Mouse (Mus musculus) 416B (cell line): ENCODE data around the gene Met.

Experiments used
- DNase-seq: peaks from one replicate; pipeline ENCODE4 v3.0.0; 2011; ENCODE audit warnings: low read depth

Gene Met

GRCm38 (mm10) chr6:17492062-17492461, 28.5 kb downstream of the Met start:
- no peak for DNase-seq

GRCm38 (mm10) chr6:17495413-17495812, 31.8 kb downstream of the Met start:
- no peak for DNase-seq

DNA sequence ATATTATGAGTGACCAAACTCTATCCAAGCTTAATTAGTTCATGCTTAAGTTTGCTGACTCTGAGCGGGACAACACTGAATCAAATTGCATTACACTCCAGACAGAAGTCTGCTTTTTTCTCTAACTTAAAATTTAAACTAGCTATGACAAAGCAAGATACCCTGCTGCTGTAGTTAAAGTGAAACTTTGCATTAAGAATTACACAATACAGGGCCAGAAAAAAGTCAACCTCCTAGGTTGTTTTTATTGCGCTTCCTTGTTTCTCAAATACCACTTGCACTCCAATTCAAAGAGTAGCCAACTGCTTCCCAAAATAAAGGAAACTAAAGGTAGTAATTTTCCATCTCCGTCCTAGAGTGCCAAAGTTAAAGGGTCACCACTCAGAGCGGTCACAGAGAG, 33.8 kb downstream of the Met start:
- DNase-seq = no peak

DNA sequence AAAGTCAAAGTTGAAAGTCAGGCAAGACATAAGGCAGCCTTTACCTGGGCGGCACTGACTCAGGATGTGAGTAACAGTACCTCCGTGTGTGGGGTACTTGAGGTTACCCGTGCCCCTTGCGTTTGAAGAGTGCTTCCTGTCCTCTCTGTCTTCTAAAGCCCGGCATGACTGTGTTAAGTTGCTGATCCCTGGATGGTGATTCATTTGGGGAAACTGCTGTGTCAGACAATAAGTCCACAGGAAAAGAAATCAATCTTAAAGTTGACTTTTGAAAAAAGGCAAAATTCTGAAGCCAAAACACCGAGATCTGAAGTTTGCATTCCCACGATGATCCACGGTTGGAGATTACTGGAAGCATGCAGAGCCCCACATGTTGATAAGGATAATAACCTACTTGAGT, 35.2 kb downstream of the Met start:
- peak; percentile 36 for DNase-seq

- no peak for DNase-seq
Observed at GRCm38 (mm10) chr6:17501440-17501839, 37.8 kb downstream of the Met start.

GRCm38 (mm10) chr6:17502311-17502710, 38.7 kb downstream of the Met start:
- no peak for DNase-seq

DNA sequence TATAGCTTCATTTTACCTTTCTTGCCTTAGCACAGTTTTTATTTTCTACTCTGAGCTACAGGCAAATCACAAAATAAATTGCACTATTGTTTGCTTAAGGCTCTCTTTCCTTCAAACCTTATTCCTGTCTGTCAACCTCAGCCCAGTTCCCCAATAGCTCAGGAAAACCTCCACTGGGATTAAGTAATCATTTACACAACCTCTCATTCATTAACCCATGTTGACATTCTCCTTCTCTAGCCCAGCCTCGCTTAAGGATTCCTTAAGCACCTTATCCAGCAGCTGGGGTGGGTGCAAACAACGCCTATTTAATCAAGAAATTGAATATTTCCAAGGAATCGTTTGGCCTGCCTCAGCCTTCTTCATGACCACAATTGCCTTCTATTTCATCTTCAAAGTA, 40.1 kb downstream of the Met start:
- no peak for DNase-seq

DNA sequence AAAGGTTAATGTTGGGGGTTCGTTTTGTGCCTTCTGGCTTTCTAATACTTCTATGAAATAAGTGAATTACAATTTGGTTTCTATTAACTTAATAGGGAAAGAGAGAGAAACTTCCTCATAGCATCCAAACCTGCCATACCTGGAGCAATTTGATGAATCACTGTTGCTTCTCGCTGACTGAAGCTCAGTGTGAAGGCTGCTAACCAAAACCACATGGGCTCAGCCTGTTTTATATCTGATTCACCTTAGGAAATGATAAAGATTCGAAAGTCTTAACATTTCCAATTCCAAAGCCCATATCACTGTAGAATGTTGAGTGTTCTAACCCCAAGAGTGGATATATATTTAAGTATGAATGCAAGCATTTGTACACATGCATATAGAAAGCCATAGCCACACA, 41.9 kb downstream of the Met start:
- DNase-seq = no peak

DNA sequence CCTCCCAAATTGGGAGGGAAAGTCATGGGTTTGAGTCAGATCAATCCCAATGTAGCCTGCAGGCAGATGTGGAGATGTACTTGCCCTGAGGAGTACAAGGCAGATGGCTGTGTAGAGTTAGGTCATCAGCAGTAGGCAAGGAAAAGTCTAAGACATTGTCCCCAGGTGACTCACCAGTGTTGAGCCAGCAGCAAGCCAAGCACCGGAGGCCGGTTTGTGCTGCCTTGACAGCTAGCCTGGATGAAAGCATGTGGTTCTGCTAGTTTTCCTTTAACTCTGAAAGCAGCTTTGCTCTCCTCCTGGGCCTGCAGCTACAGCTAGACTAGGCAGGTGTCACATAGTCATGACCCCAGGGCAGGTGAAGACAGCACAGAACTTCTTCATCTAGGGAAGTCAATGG, 43.2 kb downstream of the Met start:
- DNase-seq = no peak

DNA sequence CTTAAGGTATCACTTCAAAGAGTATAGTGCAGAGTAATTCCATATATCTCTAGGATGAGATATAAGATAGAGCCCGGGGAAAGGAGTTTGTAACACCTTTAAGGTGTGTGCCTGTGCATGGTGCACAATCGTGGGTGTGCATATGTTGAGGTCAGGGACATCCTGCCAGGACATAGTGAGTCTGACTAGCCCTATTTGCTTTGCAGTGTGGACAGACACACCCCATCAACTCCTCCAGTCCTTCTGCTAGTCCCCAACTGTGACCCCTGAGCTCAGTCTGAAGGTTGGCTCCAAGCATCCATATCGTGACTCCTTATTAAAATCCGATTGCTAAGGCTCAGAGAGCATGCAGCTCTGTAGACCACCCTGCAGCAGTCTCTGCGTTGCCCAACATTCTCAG, 44.6 kb downstream of the Met start:
- no peak for DNase-seq

DNA sequence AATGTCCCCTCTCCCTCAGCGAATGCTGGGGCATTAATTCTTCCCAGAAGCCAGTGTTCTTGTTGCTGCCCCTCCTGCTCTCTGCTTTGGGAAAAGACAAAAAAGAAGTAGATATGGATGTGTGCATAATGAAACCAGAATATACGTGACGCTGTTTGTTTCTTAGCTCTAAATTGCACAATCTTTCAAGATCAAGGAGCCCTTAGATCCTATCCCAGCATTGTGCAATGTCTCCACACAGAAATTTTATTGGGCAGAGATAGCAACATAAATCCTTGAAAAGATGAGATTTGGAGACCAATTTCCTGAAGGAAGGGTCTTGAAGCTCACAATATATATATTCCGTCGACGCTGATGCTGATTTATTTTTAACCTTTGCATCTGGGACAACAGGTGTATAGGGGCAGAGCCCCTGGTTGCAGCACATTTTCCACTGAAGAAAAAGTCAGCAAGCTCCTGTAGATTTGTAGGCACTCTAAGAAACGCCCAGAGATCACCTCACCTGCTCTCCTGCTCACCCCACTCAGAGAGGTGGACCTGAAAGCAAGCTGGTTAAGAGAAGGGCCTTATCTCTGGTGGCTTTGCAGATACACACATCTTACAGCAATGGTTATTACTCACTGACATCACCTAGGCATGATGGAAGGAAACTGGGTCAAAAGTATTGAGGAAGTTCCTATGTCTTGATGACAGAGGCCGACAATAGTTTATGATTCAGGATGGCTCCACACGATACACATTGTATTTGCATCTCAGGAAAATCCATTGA, 45.2 kb downstream of the Met start:
- DNase-seq = no peak

- DNase-seq = no peak
Observed at GRCm38 (mm10) chr6:17513381-17513780, 49.8 kb downstream of the Met start.

DNA sequence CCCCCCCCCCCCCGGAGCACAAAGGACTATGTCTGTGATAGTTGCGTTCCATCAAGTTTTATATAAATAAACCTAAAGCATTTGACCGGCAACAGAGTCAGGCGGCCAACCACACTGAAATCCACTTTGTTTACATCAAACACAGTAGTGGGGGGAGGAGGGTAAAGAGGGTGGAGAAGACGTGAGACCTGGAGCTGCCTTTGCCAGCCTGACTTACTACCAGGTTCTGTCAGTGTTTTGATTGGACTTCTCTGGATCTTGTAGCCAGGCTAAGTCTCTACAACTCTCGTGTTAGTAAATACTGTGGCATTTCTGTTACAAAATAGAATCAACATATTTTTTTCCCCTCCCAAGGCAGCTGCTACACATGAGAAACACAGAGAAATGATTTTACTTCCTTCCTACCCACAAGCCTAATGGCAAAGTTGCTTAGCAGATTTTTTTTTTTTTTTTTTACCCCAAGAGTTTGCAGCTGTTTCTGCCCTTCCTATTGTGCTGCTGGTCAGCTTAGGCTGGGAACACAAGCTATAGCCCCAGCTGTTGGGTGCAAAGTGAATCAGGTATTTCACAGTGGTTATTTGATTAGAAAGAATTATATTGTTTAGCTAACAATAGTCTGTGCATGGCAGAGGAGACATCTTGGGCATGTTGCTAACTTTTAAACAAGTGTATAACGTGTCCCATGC, 52.3 kb downstream of the Met start:
- no peak for DNase-seq

DNA sequence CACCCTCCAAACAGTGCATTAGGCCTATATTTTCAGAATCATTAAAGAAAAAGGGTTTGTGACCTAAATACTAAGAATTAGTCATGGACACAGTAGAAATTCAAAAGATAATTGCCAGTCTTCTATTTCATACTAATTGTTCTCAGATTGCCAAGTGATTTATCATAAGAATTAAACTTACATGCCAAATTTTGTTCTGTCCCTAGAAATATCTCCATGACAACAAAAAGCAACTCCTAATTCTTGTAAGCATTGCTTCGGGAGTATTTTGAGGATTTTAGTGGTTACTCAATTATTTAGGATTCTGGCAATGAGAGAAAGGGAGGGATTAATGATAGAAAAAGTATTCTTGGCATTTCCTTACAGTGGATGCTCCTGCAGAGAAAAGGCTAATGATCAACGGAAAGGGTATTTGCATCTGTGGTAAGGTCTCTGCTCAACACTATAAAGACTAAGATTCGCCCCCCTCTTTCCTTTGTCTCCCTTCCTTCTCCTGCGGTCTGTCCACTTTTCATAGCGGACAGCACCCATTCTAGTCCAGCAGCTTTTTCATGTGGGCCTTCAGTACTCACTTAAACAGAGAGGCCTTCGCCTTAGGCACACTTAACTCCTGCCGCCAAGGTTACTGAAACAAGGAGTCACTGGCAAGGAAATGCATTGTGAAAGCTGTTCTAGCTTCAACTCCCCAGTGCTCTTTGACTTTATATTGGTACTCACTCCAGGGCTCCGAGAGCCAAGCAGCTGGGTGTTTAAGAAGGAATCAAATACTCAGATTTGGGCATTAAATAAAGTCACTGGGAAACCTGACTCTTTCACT, 58.5 kb downstream of the Met start:
- DNase-seq = no peak

DNA sequence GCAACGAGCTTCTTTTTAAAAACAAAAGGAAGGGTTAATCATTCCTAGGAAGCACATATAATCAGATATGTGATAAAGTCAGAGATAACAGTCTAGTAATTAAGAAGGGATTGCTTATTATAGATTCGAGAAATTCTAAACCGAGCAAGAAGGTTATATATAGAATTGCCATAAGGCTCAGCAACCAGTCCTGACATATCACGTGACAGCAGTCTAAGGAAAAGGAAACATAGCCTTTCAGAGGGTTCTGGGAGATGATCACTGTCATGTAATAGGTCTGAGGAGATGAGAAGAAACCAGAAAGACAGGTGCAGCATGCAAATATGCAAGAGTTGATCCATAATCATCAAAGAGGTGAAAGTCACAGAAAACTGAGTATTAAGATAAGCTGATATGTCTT, 59.3 kb downstream of the Met start:
- no peak for DNase-seq

GRCm38 (mm10) chr6:17529490-17530269, 66.1 kb downstream of the Met start:
- no peak for DNase-seq

- no peak for DNase-seq
Observed at GRCm38 (mm10) chr6:17541615-17542014, 78.0 kb downstream of the Met start.

GRCm38 (mm10) chr6:17542383-17542782, 78.8 kb downstream of the Met start:
- no peak for DNase-seq

GRCm38 (mm10) chr6:17545480-17545879, 81.9 kb downstream of the Met start:
- no peak for DNase-seq

GRCm38 (mm10) chr6:17546341-17546740, 82.7 kb downstream of the Met start:
- no peak for DNase-seq

DNA sequence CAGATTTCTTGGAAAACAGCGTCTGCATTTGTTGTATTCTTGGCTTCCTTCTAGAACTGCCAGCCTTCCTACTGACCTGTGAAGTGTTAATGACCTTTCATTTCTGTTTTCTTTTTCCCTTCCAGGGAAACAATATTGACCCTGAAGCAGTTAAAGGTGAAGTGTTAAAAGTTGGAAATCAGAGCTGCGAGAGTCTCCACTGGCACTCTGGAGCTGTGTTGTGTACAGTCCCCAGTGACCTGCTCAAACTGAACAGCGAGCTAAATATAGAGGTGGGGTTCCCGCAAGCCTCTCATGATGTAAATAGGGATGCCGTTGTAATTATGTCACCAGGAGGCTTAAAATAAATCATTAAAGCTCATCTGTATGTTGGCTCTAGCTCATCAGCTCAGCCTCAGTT, 83.2 kb downstream of the Met start:
- no peak for DNase-seq

DNA sequence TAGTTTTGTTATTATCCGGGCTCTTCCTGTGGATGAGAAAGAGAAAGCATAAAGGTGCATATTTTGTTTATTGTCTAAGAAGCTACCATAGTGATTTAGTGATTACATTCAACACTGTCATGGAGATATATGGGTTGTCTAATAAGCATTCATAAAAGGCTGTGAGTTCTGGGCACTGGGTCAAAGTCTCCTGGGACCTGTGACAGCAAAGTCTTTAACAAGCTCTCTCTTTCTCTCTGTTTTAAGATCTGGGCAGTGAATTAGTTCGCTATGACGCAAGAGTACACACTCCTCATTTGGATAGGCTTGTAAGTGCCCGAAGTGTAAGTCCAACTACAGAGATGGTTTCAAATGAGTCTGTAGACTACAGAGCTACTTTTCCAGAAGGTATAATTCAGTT, 85.2 kb downstream of the Met start:
- no peak for DNase-seq
